Comparison of ENCODE assay signal across 18 mouse cellular contexts in the genomic region with DNA sequence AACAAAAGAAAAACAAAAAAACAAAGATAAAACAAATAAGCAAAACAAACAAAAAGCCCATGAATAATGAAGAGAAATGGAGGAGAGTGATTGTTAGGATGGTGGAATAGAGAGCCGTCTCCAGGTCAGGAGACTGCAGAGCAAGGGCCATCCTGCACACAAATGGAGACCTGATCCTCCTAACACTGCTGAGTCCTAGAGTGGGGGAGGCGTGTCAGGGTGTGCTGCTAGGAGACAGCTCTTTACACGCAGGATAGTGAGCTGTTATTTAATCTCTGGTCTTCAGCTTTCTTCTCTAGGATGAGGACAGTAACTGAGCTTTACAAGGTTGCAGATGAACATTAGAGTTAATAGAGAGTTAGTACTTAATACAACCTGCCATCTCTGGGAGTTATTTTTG. TPM values are rescaled to one million over a fixed set of nuclear protein-coding genes. Genes with fewer than 3 reads are reported as not detected.
"Had no signal": no experiment of that assay in that cellular context is flagged by ENCODE, and none has a peak within 500 bp of the region (broad histone marks: within the 10 kb centered on the region; RNA-seq: fewer than 3 reads in every experiment).

No protein-coding gene starts in this region.

- H3K4me2 ChIP-seq: liver, embryonic 11.5 days; liver, embryonic 15.5 days; midbrain, embryonic 11.5 days; midbrain, embryonic 15.5 days; neural tube, embryonic 13.5 days had no signal

- H3K36me3 ChIP-seq: midbrain, embryonic 15.5 days had no signal

- H3K9ac ChIP-seq: liver, embryonic 15.5 days; midbrain, embryonic 15.5 days; neural tube, embryonic 13.5 days had no signal

- H3K4me3 ChIP-seq: left cerebral cortex, adult 2 months; limb, embryonic 10.5 days; liver, embryonic 15.5 days; midbrain, embryonic 15.5 days; neural tube, embryonic 13.5 days had no signal

- H3K27ac ChIP-seq: left cerebral cortex, adult 2 months; limb, embryonic 10.5 days; liver, embryonic 15.5 days; midbrain, embryonic 15.5 days; neural tube, embryonic 13.5 days; stomach, postnatal 0 days had no signal

- DNase-seq: kidney, adult 9 months; lung, adult 2 months; lung, postnatal 36 days; right cerebral cortex, postnatal 14 days; thymus, postnatal 4 days had no signal

- H3K4me1 ChIP-seq: limb, embryonic 10.5 days; midbrain, embryonic 15.5 days; neural tube, embryonic 13.5 days had no signal

- ATAC-seq: lung, postnatal 0 days; midbrain, embryonic 15.5 days had no signal

- H3K27me3 ChIP-seq: liver, embryonic 15.5 days; midbrain, embryonic 15.5 days; neural tube, embryonic 13.5 days had no signal

- H3K9me3 ChIP-seq: limb, embryonic 10.5 days; liver, embryonic 15.5 days; midbrain, embryonic 15.5 days; neural tube, embryonic 13.5 days had no signal

RNA-seq across cellular contexts. Expression of a gene that starts 48.5 kb away (rescaled TPM):
- total RNA-seq: layer of hippocampus, postnatal 25 days; left cerebral cortex, adult 2 months; left cerebral cortex, postnatal 14 days; megakaryocyte, adult 5-6 weeks had no signal
- polyA plus RNA-seq: limb, embryonic 10.5 days; liver, embryonic 11.5 days; midbrain, embryonic 11.5 days; midbrain, embryonic 15.5 days; neural tube, embryonic 13.5 days; small intestine, adult 2 months had no signal
